14 mouse cellular contexts compared by ENCODE assay signal in the genomic region with DNA sequence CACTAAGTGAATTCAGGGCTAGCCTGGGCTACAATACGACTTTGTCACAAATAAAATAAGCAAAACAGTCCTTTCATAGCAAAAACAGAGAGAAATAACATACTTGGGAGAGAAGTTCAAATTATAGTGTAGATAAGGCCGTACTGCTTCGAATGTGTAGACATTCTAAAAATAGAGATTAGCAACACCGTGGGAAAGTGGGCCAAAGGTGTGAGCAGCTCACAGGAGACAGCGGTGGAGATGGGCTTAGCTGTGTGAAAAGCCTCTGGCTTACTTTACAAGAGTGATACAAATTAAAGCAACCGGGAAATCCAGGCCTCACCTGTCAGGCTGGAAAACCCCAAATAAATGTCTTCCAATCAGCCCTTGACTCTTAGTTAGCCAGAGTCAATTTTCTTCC.
"Had no signal": no experiment of that assay in that cellular context is flagged by ENCODE, and none has a peak within 500 bp of the region (broad histone marks: within the 10 kb centered on the region; RNA-seq: fewer than 3 reads in every experiment).

No protein-coding gene starts in this region.

- H3K9ac ChIP-seq: liver, embryonic 13.5 days had no signal

- H3K4me1 ChIP-seq: liver, embryonic 13.5 days had no signal

- H3K9me3 ChIP-seq: liver, embryonic 13.5 days had no signal

- H3K27me3 ChIP-seq: liver, embryonic 13.5 days had no signal

- H3K27ac ChIP-seq: kidney, postnatal 0 days; layer of hippocampus, adult 2 months; left cerebral cortex, adult 2 months; liver, embryonic 13.5 days had no signal

- H3K4me2 ChIP-seq: liver, embryonic 13.5 days; midbrain, embryonic 11.5 days had no signal

- H3K36me3 ChIP-seq: liver, embryonic 13.5 days had no signal

- DNase-seq: kidney, postnatal 25 days; layer of hippocampus, adult 9-11 months; liver, embryonic 13.5 days; lung, adult 2 months; lung, postnatal 14 days; lung, postnatal 4 days; midbrain, embryonic 14.5 days; thymus, adult 2 months; thymus, postnatal 14 days; thymus, postnatal 4 days had no signal

- H3K4me3 ChIP-seq: layer of hippocampus, adult 2 months; left cerebral cortex, adult 2 months; liver, embryonic 13.5 days had no signal
